Mouse (Mus musculus): ENCODE results near the gene Unc5c.

GRCm38 (mm10) chr3:141810944-141811343 is 345.9 kb downstream of the Unc5c start:
- TF ChIP-seq TAL1 (IDR thresholded peaks at IDR 0.05; ENCODE audit: low read length) (no peak), GATA1 (IDR thresholded peaks at IDR 0.05; ENCODE audit: low read length) (no peak)
